Mouse (Mus musculus): ENCODE measurements at regions not wholly inside any gene's neighbourhood (a gene's known extent, or its start where the extent isn't known, plus 50 kb on each side); places are given as distances from the start of the nearest gene placed in this dataset.

- TF ChIP-seq POLR2A (IDR thresholded peaks at IDR 0.05; ENCODE audit: borderline replicate concordance, extremely low read depth, insufficient read depth, insufficient read length, poor library complexity, severe bottlenecking) (no peak), CTCF (IDR thresholded peaks at IDR 0.05; ENCODE audit: borderline replicate concordance, extremely low read depth, insufficient read depth, insufficient read length) (no peak)
Measured at GRCm38 (mm10) chr11:22574506-22574905, 62.6 kb downstream of the Tmem17 start.

Measured in brain, embryonic 14.5 days (tissue).